In genomic region chr12:25240142-25240541, GRCm38 (mm10) we compare ENCODE assay signal across 9 mouse cellular contexts.
DNase-seq lines count a peak whose midpoint lies in the region; ATAC-seq and TF ChIP-seq lines count a peak whose summit lies in the region.
"Had no signal": no experiment of that assay in that cellular context is flagged by ENCODE, and none has a peak within 500 bp of the region (broad histone marks: within the 10 kb centered on the region; RNA-seq: fewer than 3 reads in every experiment).

No protein-coding gene starts in this region.

- no peaks in the 10 kb centered on the region for H3K79me2 ChIP-seq in myocyte (ENCODE audit: control insufficient read depth, insufficient read depth)

- no peaks in the 10 kb centered on the region for H3K36me3 ChIP-seq in midbrain, embryonic 16.5 days (ENCODE audit: control insufficient read depth, insufficient read depth, low read length)
- no peaks in the 10 kb centered on the region for H3K36me3 ChIP-seq in midbrain, embryonic 13.5 days
- H3K36me3 ChIP-seq in myocyte (ENCODE audit: control insufficient read depth, insufficient read depth): no peaks in the 10 kb centered on the region
- H3K36me3 ChIP-seq: stomach, embryonic 15.5 days had no signal

- no peaks in the 10 kb centered on the region for H3K9me3 ChIP-seq in midbrain, embryonic 16.5 days (replicated peaks; ENCODE audit: control insufficient read depth, low read length, poor library complexity, severe bottlenecking)
- no peaks in the 10 kb centered on the region for H3K9me3 ChIP-seq in midbrain, embryonic 13.5 days
- H3K9me3 ChIP-seq: stomach, embryonic 15.5 days had no signal

- H3ac ChIP-seq in myocyte (ENCODE audit: control insufficient read depth, insufficient read length): no peak overlapping the region

- no peak overlapping the region for H3K27ac ChIP-seq in midbrain, embryonic 16.5 days (ENCODE audit: low read length)
- H3K27ac ChIP-seq in midbrain, embryonic 13.5 days: no peak overlapping the region
- H3K27ac ChIP-seq: stomach, embryonic 15.5 days had no signal

- peak; percentile 87 for DNase-seq in heart, adult 11 months
- DNase-seq in heart, adult 18-20 months: no peak
- no peak for DNase-seq in gastrocnemius, postnatal 4 days (ENCODE audit: low spot score in 2 of 2)

- no peak for TF ChIP-seq POLR2A in myocyte (IDR thresholded peaks at IDR 0.05; ENCODE audit: insufficient read length, low read depth)

- ATAC-seq in midbrain, embryonic 16.5 days: 0 out of 2 replicates have a peak, but pooled peaks have one; percentile 64
- ATAC-seq in midbrain, embryonic 13.5 days: no peak
- peak; percentile 62 for ATAC-seq in granulocyte monocyte progenitor cell, adult 5-6 weeks (replicated peaks; ENCODE audit: poor library complexity, severe bottlenecking)
- no peak for ATAC-seq in erythroid progenitor cell, adult 5-6 weeks (replicated peaks; ENCODE audit: low FRiP score, poor library complexity, severe bottlenecking)

- peaks cover 6% of the 10 kb centered on the region; the same call in 1 of the 2 replicates for H3K4me1 ChIP-seq in midbrain, embryonic 16.5 days (ENCODE audit: control insufficient read depth, insufficient read depth, low read length)
- H3K4me1 ChIP-seq in midbrain, embryonic 13.5 days (replicated peaks): 0 out of 2 replicates have a peak, but pooled peaks cover 8% of the 10 kb centered on the region

- H3K9ac ChIP-seq in midbrain, embryonic 16.5 days (ENCODE audit: low read depth, low read length): no peak overlapping the region
- H3K9ac ChIP-seq in midbrain, embryonic 13.5 days (replicated peaks): no peak overlapping the region
- H3K9ac ChIP-seq: stomach, embryonic 15.5 days had no signal

- WGBS in midbrain, embryonic 16.5 days: 58% methylated on average over 12 of the region's 12 CpGs
- WGBS in midbrain, embryonic 13.5 days: 62% methylated on average over 12 of the region's 12 CpGs

- no peak overlapping the region for H3K4me3 ChIP-seq in midbrain, embryonic 16.5 days (ENCODE audit: low read depth, low read length)
- H3K4me3 ChIP-seq in midbrain, embryonic 13.5 days (replicated peaks): no peak overlapping the region
- no peak overlapping the region for H3K4me3 ChIP-seq in myocyte
- H3K4me3 ChIP-seq: stomach, embryonic 15.5 days had no signal

- no peak overlapping the region for H3K4me2 ChIP-seq in midbrain, embryonic 16.5 days (ENCODE audit: low read length)
- H3K4me2 ChIP-seq in midbrain, embryonic 13.5 days (replicated peaks): no peak overlapping the region
- peak overlapping the region; percentile 12 for H3K4me2 ChIP-seq in myocyte (ENCODE audit: low read depth)
- H3K4me2 ChIP-seq: stomach, embryonic 15.5 days had no signal

- H3K27me3 ChIP-seq in midbrain, embryonic 16.5 days (ENCODE audit: control insufficient read depth, insufficient read depth, low read depth, low read length): no peaks in the 10 kb centered on the region
- H3K27me3 ChIP-seq in midbrain, embryonic 13.5 days: no peaks in the 10 kb centered on the region
- H3K27me3 ChIP-seq in myocyte (ENCODE audit: control insufficient read depth, insufficient read depth, insufficient read length): no peaks in the 10 kb centered on the region
- H3K27me3 ChIP-seq: stomach, embryonic 15.5 days had no signal

TF ChIP-seq in myocyte, 11 proteins besides CTCF, POLR2A, EP300 and RAD21:
- TF ChIP-seq TCF12 (IDR thresholded peaks at IDR 0.05; ENCODE audit: insufficient read depth, poor library complexity, severe bottlenecking) (no peak), SRF (IDR thresholded peaks at IDR 0.05; ENCODE audit: control insufficient read depth, insufficient read length, low read depth) (no peak), MAX (IDR thresholded peaks at IDR 0.05; ENCODE audit: low read depth) (no peak), E2F4 (IDR thresholded peaks at IDR 0.05; ENCODE audit: insufficient read depth) (no peak)

Comparison
In these comparisons a context has a peak if more than half of its experiments do, and no peak if none do; other contexts are left out.
1. ATAC-seq: peak in midbrain, embryonic 16.5 days (single experiment) and granulocyte monocyte progenitor cell, adult 5-6 weeks (single experiment); none in midbrain, embryonic 13.5 days (single experiment) and erythroid progenitor cell, adult 5-6 weeks (single experiment).